Comparison of ENCODE assay signal across 8 mouse cellular contexts in the genomic region with DNA sequence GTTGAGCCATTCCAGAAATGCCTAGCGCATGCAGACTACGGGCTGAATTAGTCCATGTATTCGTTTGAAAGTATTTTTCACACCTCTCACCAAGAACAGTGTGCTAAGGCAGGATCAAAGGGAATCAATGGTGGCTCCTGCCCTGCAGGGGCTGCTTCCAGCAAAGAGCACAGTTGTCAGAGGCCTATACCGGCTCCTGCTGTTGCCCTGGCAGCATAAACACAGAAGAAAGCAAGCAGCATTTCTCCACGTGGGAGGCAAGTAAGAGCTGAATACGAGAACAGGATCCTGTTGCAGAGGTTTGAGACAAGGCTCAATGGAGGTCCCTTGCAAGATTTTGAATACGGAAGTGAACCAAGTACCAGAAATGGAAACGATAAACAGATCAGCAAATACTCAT.
A peak's percentile ranks its signal among the peaks of the same experiment; 100 is the strongest.
DNase-seq lines count a peak whose midpoint lies in the region; ATAC-seq and TF ChIP-seq lines count a peak whose summit lies in the region.

No protein-coding gene starts in this region.

- H3K36me3 ChIP-seq in heart, embryonic 15.5 days = no peaks in the 10 kb centered on the region
- H3K36me3 ChIP-seq in midbrain, embryonic 10.5 days = no peaks in the 10 kb centered on the region

- H3K4me1 ChIP-seq in heart, embryonic 15.5 days (replicated peaks) = peaks cover 21% of the 10 kb centered on the region
- peaks cover 9% of the 10 kb centered on the region; the same call in 1 of the 2 replicates for H3K4me1 ChIP-seq in midbrain, embryonic 10.5 days

- ATAC-seq in Patski = peak; percentile 13
- no peak; the same call in 1 of the 2 replicates for ATAC-seq in heart, embryonic 15.5 days (replicated peaks; ENCODE audit: insufficient number of reproducible peaks, insufficient read depth, low FRiP score, low read depth)

- no peaks in the 10 kb centered on the region for H3K9me3 ChIP-seq in heart, embryonic 15.5 days (replicated peaks)
- H3K9me3 ChIP-seq in midbrain, embryonic 10.5 days (replicated peaks) = no peaks in the 10 kb centered on the region

- no peak overlapping the region for H3K4me2 ChIP-seq in heart, embryonic 15.5 days

- TF ChIP-seq CTCF in Patski (IDR thresholded peaks at IDR 0.05) = no peak
- TF ChIP-seq CTCF in gastrocnemius, adult 2 months (IDR thresholded peaks at IDR 0.05) = no peak

- POLR2A ChIA-PET in Patski (lab: Charles Lee) = no interaction called here

- 36% methylated on average over 8 of the region's 8 CpGs for WGBS in heart, embryonic 15.5 days
- 46% methylated on average over 8 of the region's 8 CpGs for WGBS in midbrain, embryonic 10.5 days

- intact Hi-C loops in gastrocnemius, adult 2 months (cut with DNase I) = loop anchor here (1.0 to 5.0 kb wide), 2 partner anchors 87 to 177 kb away; no protein-coding TSS in a partner anchor

- CTCF ChIA-PET in Patski (lab: Charles Lee) = interaction anchor here (0.9 to 3.5 kb wide), 2 partner anchors 171 to 177 kb away, joined by 3 to 30 read pairs; no protein-coding TSS in a partner anchor

- peak overlapping the region; percentile 51 for H3K27ac ChIP-seq in heart, embryonic 15.5 days
- no peak overlapping the region for H3K27ac ChIP-seq in midbrain, embryonic 10.5 days (replicated peaks)
- no peak overlapping the region for H3K27ac ChIP-seq in gastrocnemius, adult 2 months

- DNase-seq in gastrocnemius, postnatal 25 days = peak; percentile 5
- no peak for DNase-seq in gastrocnemius, postnatal 4 days (ENCODE audit: low spot score in 2 of 2)
- DNase-seq in Patski (ENCODE audit: low read depth, low spot score) = no peak
- DNase-seq in midbrain, embryonic 10.5 days (ENCODE audit: low spot score) = peak; percentile 18
- no peak for DNase-seq in layer of hippocampus, adult 11-12 months (ENCODE audit: low spot score)
- DNase-seq in yolk sac, embryonic 10.5 days (ENCODE audit: low spot score) = no peak
- no peak for DNase-seq in gastrocnemius, adult 2 months

- in situ Hi-C loops in Patski (cut with MboI; ENCODE audit: low pct_unique_long_range_greater_than_20kb) = loop anchor here (5.0 kb wide), 2 partner anchors 177 to 737 kb away; no protein-coding TSS in a partner anchor

- peaks cover 14% of the 10 kb centered on the region for H3K27me3 ChIP-seq in Patski
- no peaks in the 10 kb centered on the region for H3K27me3 ChIP-seq in heart, embryonic 15.5 days
- no peaks in the 10 kb centered on the region for H3K27me3 ChIP-seq in midbrain, embryonic 10.5 days (ENCODE audit: low read depth, poor library complexity, severe bottlenecking)

- no peak overlapping the region for H3K4me3 ChIP-seq in heart, embryonic 15.5 days
- no peak overlapping the region for H3K4me3 ChIP-seq in midbrain, embryonic 10.5 days
- H3K4me3 ChIP-seq in gastrocnemius, adult 2 months = no peak overlapping the region

- H3K9ac ChIP-seq in heart, embryonic 15.5 days = no peak overlapping the region

Comparison
In these comparisons a context has a peak if more than half of its experiments do, and no peak if none do; other contexts are left out.
1. DNase-seq: peak in gastrocnemius, postnatal 25 days (single experiment) and midbrain, embryonic 10.5 days (single experiment); none in gastrocnemius, postnatal 4 days (0 of 2), Patski (single experiment), layer of hippocampus, adult 11-12 months (single experiment), yolk sac, embryonic 10.5 days (single experiment) and gastrocnemius, adult 2 months (single experiment).